Mouse (Mus musculus): Measurements from ENCODE around the gene Kcnk10. TPM values are rescaled to one million over a fixed set of nuclear protein-coding genes. Genes with fewer than 3 reads are reported as not detected.

Kcnk10 gene
- polyA plus RNA-seq, 1 experiment from 2014 or later = 27.2 TPM

GRCm38 (mm10) chr12:98535494-98535901 lies 42.6 kb downstream of the Kcnk10 start:
- 86% methylated on average over 9 of the region's 9 CpGs for WGBS
- ATAC-seq (ENCODE audit: low read depth) = no peak

GRCm38 (mm10) chr12:98528635-98529034 lies 49.5 kb downstream of the Kcnk10 start:
- Histone ChIP-seq H3K9ac (no peak overlapping the region), H3K9me3 (no peaks in the 10 kb centered on the region), H3K4me2 (no peak overlapping the region), H3K4me3 (no peak overlapping the region), H3K27ac (replicated peaks) (no peak overlapping the region), H3K4me1 (replicated peaks) (peaks cover 20% of the 10 kb centered on the region), H3K27me3 (no peaks in the 10 kb centered on the region), H3K36me3 (peaks cover 14% of the 10 kb centered on the region)
- 93% methylated on average over 8 of the region's 8 CpGs for WGBS
- ATAC-seq (ENCODE audit: low read depth) = no peak

More at GRCm38 (mm10) chr12:98535494-98535901, 42.6 kb downstream of the Kcnk10 start:
- H3K27me3 ChIP-seq = no peaks in the 10 kb centered on the region
- H3K9ac ChIP-seq = no peak overlapping the region
- H3K27ac ChIP-seq (replicated peaks) = no peak overlapping the region
- H3K4me2 ChIP-seq = no peak overlapping the region
- H3K36me3 ChIP-seq = no peaks in the 10 kb centered on the region; the same call in 1 of the 2 replicates
- H3K9me3 ChIP-seq = no peaks in the 10 kb centered on the region
- peaks cover 6% of the 10 kb centered on the region for H3K4me1 ChIP-seq (replicated peaks)
- no peak overlapping the region for H3K4me3 ChIP-seq

- H3K4me1 ChIP-seq (replicated peaks) = peaks cover 38% of the 10 kb centered on the region
- no peaks in the 10 kb centered on the region for H3K27me3 ChIP-seq
- no peak overlapping the region for H3K4me3 ChIP-seq
- H3K9me3 ChIP-seq = no peaks in the 10 kb centered on the region
- no peak overlapping the region for H3K9ac ChIP-seq
- no peak overlapping the region for H3K4me2 ChIP-seq
- WGBS = 89% methylated on average over 8 of the region's 8 CpGs
- no peak for ATAC-seq (ENCODE audit: low read depth)
- H3K36me3 ChIP-seq = peaks cover 14% of the 10 kb centered on the region
- no peak overlapping the region; the same call in 1 of the 2 replicates for H3K27ac ChIP-seq (replicated peaks)
Measured at GRCm38 (mm10) chr12:98525361-98525760, 52.7 kb downstream of the Kcnk10 start.

GRCm38 (mm10) chr12:98524331-98525311 lies 53.5 kb downstream of the Kcnk10 start:
- peak overlapping the region; percentile 61 for H3K27ac ChIP-seq (replicated peaks)
- no peak overlapping the region for H3K4me2 ChIP-seq
- ATAC-seq (ENCODE audit: low read depth) = no peak
- H3K9ac ChIP-seq = no peak overlapping the region
- no peak overlapping the region for H3K4me3 ChIP-seq
- H3K9me3 ChIP-seq = no peaks in the 10 kb centered on the region
- no peaks in the 10 kb centered on the region for H3K27me3 ChIP-seq
- peaks cover 14% of the 10 kb centered on the region for H3K36me3 ChIP-seq
- WGBS = 73% methylated on average over 13 of the region's 13 CpGs
- peaks cover 39% of the 10 kb centered on the region for H3K4me1 ChIP-seq (replicated peaks)

GRCm38 (mm10) chr12:98521311-98521710 lies 56.8 kb downstream of the Kcnk10 start:
- H3K4me1 ChIP-seq (replicated peaks) = peaks cover 39% of the 10 kb centered on the region

GRCm38 (mm10) chr12:98520568-98520931 lies 57.6 kb downstream of the Kcnk10 start:
- Histone ChIP-seq H3K27me3 (no peaks in the 10 kb centered on the region), H3K4me3 (no peak overlapping the region), H3K27ac (replicated peaks) (peak overlapping the region; percentile 87), H3K4me1 (replicated peaks) (peaks cover 39% of the 10 kb centered on the region), H3K4me2 (0 out of 2 replicates have a peak overlapping the region, but pooled peaks have one; percentile 14), H3K9ac (no peak overlapping the region), H3K36me3 (peaks cover 19% of the 10 kb centered on the region), H3K9me3 (no peaks in the 10 kb centered on the region)
- ATAC-seq (ENCODE audit: low read depth) = peak; percentile 88
- 28% methylated on average over 4 of the region's 4 CpGs for WGBS

More at GRCm38 (mm10) chr12:98521311-98521710, 56.8 kb downstream of the Kcnk10 start:
- H3K27ac ChIP-seq (replicated peaks) = peak overlapping the region; percentile 87
- no peaks in the 10 kb centered on the region for H3K9me3 ChIP-seq
- no peak for ATAC-seq (ENCODE audit: low read depth)
- WGBS = 59% methylated on average over 4 of the region's 4 CpGs
- H3K4me3 ChIP-seq = no peak overlapping the region
- H3K4me2 ChIP-seq = no peak overlapping the region
- H3K9ac ChIP-seq = no peak overlapping the region
- H3K36me3 ChIP-seq = peaks cover 20% of the 10 kb centered on the region
- no peaks in the 10 kb centered on the region for H3K27me3 ChIP-seq

GRCm38 (mm10) chr12:98519866-98520567 lies 58.1 kb downstream of the Kcnk10 start:
- no peaks in the 10 kb centered on the region for H3K9me3 ChIP-seq
- H3K27me3 ChIP-seq = no peaks in the 10 kb centered on the region
- peaks cover 38% of the 10 kb centered on the region for H3K4me1 ChIP-seq (replicated peaks)
- H3K4me3 ChIP-seq = no peak overlapping the region
- WGBS = 49% methylated on average over 7 of the region's 7 CpGs
- ATAC-seq (ENCODE audit: low read depth) = peak; percentile 79
- no peak overlapping the region for H3K9ac ChIP-seq
- peak overlapping the region; percentile 87 for H3K27ac ChIP-seq (replicated peaks)
- peaks cover 19% of the 10 kb centered on the region for H3K36me3 ChIP-seq
- no peak overlapping the region for H3K4me2 ChIP-seq

- peaks cover 24% of the 10 kb centered on the region for H3K4me1 ChIP-seq (replicated peaks)
- no peak overlapping the region for H3K9ac ChIP-seq
- H3K27ac ChIP-seq (replicated peaks) = 0 out of 2 replicates have a peak overlapping the region, but pooled peaks have one; percentile 28
- no peak for ATAC-seq (ENCODE audit: low read depth)
- H3K27me3 ChIP-seq = no peaks in the 10 kb centered on the region
- H3K4me2 ChIP-seq = no peak overlapping the region
- H3K9me3 ChIP-seq = no peaks in the 10 kb centered on the region
- WGBS = 57% methylated on average over 4 of the region's 4 CpGs
- H3K4me3 ChIP-seq = no peak overlapping the region
- H3K36me3 ChIP-seq = peaks cover 16% of the 10 kb centered on the region; the same call in 1 of the 2 replicates
Measured at GRCm38 (mm10) chr12:98505601-98506000, 72.5 kb downstream of the Kcnk10 start.

- Histone ChIP-seq H3K4me3 (no peak overlapping the region), H3K36me3 (0 out of 2 replicates have a peak, but pooled peaks cover 2% of the 10 kb centered on the region), H3K9me3 (no peaks in the 10 kb centered on the region), H3K27me3 (no peaks in the 10 kb centered on the region), H3K4me1 (replicated peaks) (peaks cover 26% of the 10 kb centered on the region), H3K4me2 (no peak overlapping the region), H3K27ac (replicated peaks) (peak overlapping the region; percentile 73), H3K9ac (no peak overlapping the region)
- 44% methylated on average over 11 of the region's 11 CpGs for WGBS
- ATAC-seq (ENCODE audit: low read depth) = peak; percentile 36
Measured at GRCm38 (mm10) chr12:98501528-98502280, 76.4 kb downstream of the Kcnk10 start.

GRCm38 (mm10) chr12:98501045-98501444 lies 77.1 kb downstream of the Kcnk10 start:
- WGBS = 42% methylated on average over 4 of the region's 4 CpGs
- H3K27ac ChIP-seq (replicated peaks) = peak overlapping the region; percentile 73
- peak; percentile 69; the same call in 1 of the 2 replicates for ATAC-seq (ENCODE audit: low read depth)

GRCm38 (mm10) chr12:98481460-98481859 lies 96.7 kb downstream of the Kcnk10 start:
- 0 out of 2 replicates have a peak, but pooled peaks have one; percentile 27 for ATAC-seq (ENCODE audit: low read depth)
- Histone ChIP-seq H3K9ac (no peak overlapping the region), H3K27me3 (no peaks in the 10 kb centered on the region), H3K9me3 (no peaks in the 10 kb centered on the region), H3K4me1 (replicated peaks) (peaks cover 36% of the 10 kb centered on the region), H3K4me3 (no peak overlapping the region), H3K4me2 (no peak overlapping the region), H3K27ac (replicated peaks) (0 out of 2 replicates have a peak overlapping the region, but pooled peaks have one; percentile 0), H3K36me3 (no peaks in the 10 kb centered on the region)
- WGBS = 57% methylated on average over 2 of the region's 2 CpGs

More at GRCm38 (mm10) chr12:98501045-98501444, 77.1 kb downstream of the Kcnk10 start:
- peaks cover under 1% of the 10 kb centered on the region; the same call in 1 of the 2 replicates for H3K36me3 ChIP-seq
- no peaks in the 10 kb centered on the region for H3K27me3 ChIP-seq
- H3K4me2 ChIP-seq = no peak overlapping the region
- H3K4me3 ChIP-seq = no peak overlapping the region
- H3K9me3 ChIP-seq = no peaks in the 10 kb centered on the region
- H3K9ac ChIP-seq = no peak overlapping the region
- H3K4me1 ChIP-seq (replicated peaks) = peaks cover 26% of the 10 kb centered on the region

Measured in neural tube, embryonic 13.5 days (tissue).